Mouse (Mus musculus): ENCODE results near the gene Zfyve9. TPM values are rescaled to one million over a fixed set of nuclear protein-coding genes. Genes with fewer than 3 reads are reported as not detected.
A peak's percentile ranks its signal among the peaks of the same experiment; 100 is the strongest.

Zfyve9 gene
- 2.3 and 2.5 TPM in 2 replicates for polyA plus RNA-seq (2015; fragmentation: Nextera tagmentation; extraction: Ambion mirVana)

GRCm38 (mm10) chr4:108780057-108780863, at the start of gene Zfyve9:
Zfyve9 (minus strand) TSS chr4:108780798.
- peak within 1 kb of the TSS; percentile 97 for H3K27ac ChIP-seq (ENCODE audit: low read length)
- peak within 1 kb of the TSS; percentile 100 for H3K9ac ChIP-seq (ENCODE audit: low read length)
- WGBS: under 1% methylated on average over 110 of the region's 111 CpGs
- H3K36me3 ChIP-seq (ENCODE audit: control insufficient read depth, insufficient read depth, low read length): no peaks in the 10 kb centered on the region
- peak within 1 kb of the TSS; percentile 74 for H3K4me2 ChIP-seq (ENCODE audit: low read depth, low read length)
- ATAC-seq (ENCODE audit: insufficient read depth, low FRiP score): peak; percentile 95
- H3K27me3 ChIP-seq (ENCODE audit: control insufficient read depth, insufficient read depth, low read length): no peaks in the 10 kb centered on the region
- H3K4me1 ChIP-seq (ENCODE audit: control insufficient read depth, insufficient read depth, low read length): 0 out of 2 replicates have a peak, but pooled peaks cover 4% of the 10 kb centered on the region
- H3K9me3 ChIP-seq (replicated peaks; ENCODE audit: control insufficient read depth, low read length): no peaks in the 10 kb centered on the region
- peak within 1 kb of the TSS; percentile 91 for H3K4me3 ChIP-seq (replicated peaks; ENCODE audit: low read length)

GRCm38 (mm10) chr4:108826643-108827042, 46.0 kb upstream of the Zfyve9 start:
- Histone ChIP-seq H3K36me3 (ENCODE audit: control insufficient read depth, insufficient read depth, low read length) (peaks cover 4% of the 10 kb centered on the region), H3K4me2 (ENCODE audit: low read depth, low read length) (no peak overlapping the region)

GRCm38 (mm10) chr4:108826096-108826495, 45.5 kb upstream of the Zfyve9 start:
- Histone ChIP-seq H3K4me1 (ENCODE audit: control insufficient read depth, insufficient read depth, low read length) (peaks cover 3% of the 10 kb centered on the region; the same call in 1 of the 2 replicates), H3K36me3 (ENCODE audit: control insufficient read depth, insufficient read depth, low read length) (peaks cover 4% of the 10 kb centered on the region), H3K27ac (ENCODE audit: low read length) (no peak overlapping the region), H3K9ac (ENCODE audit: low read length) (no peak overlapping the region), H3K4me2 (ENCODE audit: low read depth, low read length) (no peak overlapping the region), H3K4me3 (replicated peaks; ENCODE audit: low read length) (no peak overlapping the region), H3K9me3 (replicated peaks; ENCODE audit: control insufficient read depth, low read length) (no peaks in the 10 kb centered on the region), H3K27me3 (ENCODE audit: control insufficient read depth, insufficient read depth, low read length) (no peaks in the 10 kb centered on the region)
- no peak for ATAC-seq (ENCODE audit: insufficient read depth, low FRiP score)
- WGBS: 90% methylated on average over 1 of the region's 1 CpGs

More at GRCm38 (mm10) chr4:108826643-108827042, 46.0 kb upstream of the Zfyve9 start:
- H3K9ac ChIP-seq (ENCODE audit: low read length): no peak overlapping the region
- 76% methylated on average over 2 of the region's 2 CpGs for WGBS
- H3K4me3 ChIP-seq (replicated peaks; ENCODE audit: low read length): no peak overlapping the region
- H3K27me3 ChIP-seq (ENCODE audit: control insufficient read depth, insufficient read depth, low read length): no peaks in the 10 kb centered on the region
- no peak overlapping the region for H3K27ac ChIP-seq (ENCODE audit: low read length)
- no peaks in the 10 kb centered on the region for H3K9me3 ChIP-seq (replicated peaks; ENCODE audit: control insufficient read depth, low read length)
- ATAC-seq (ENCODE audit: insufficient read depth, low FRiP score): no peak
- peaks cover 4% of the 10 kb centered on the region; the same call in 1 of the 2 replicates for H3K4me1 ChIP-seq (ENCODE audit: control insufficient read depth, insufficient read depth, low read length)

GRCm38 (mm10) chr4:108825677-108826076, 45.1 kb upstream of the Zfyve9 start:
- no peaks in the 10 kb centered on the region for H3K27me3 ChIP-seq (ENCODE audit: control insufficient read depth, insufficient read depth, low read length)
- no peak overlapping the region for H3K4me2 ChIP-seq (ENCODE audit: low read depth, low read length)
- no peak overlapping the region for H3K27ac ChIP-seq (ENCODE audit: low read length)
- no peak overlapping the region for H3K9ac ChIP-seq (ENCODE audit: low read length)
- no peak overlapping the region for H3K4me3 ChIP-seq (replicated peaks; ENCODE audit: low read length)
- 93% methylated on average over 3 of the region's 3 CpGs for WGBS
- H3K9me3 ChIP-seq (replicated peaks; ENCODE audit: control insufficient read depth, low read length): no peaks in the 10 kb centered on the region
- H3K36me3 ChIP-seq (ENCODE audit: control insufficient read depth, insufficient read depth, low read length): peaks cover 4% of the 10 kb centered on the region
- no peaks in the 10 kb centered on the region for H3K4me1 ChIP-seq (ENCODE audit: control insufficient read depth, insufficient read depth, low read length)
- ATAC-seq (ENCODE audit: insufficient read depth, low FRiP score): no peak

- H3K9me3 ChIP-seq (replicated peaks; ENCODE audit: control insufficient read depth, low read length): no peaks in the 10 kb centered on the region
- no peak for ATAC-seq (ENCODE audit: insufficient read depth, low FRiP score)
- H3K4me3 ChIP-seq (replicated peaks; ENCODE audit: low read length): no peak overlapping the region
- H3K27ac ChIP-seq (ENCODE audit: low read length): no peak overlapping the region
- H3K27me3 ChIP-seq (ENCODE audit: control insufficient read depth, insufficient read depth, low read length): no peaks in the 10 kb centered on the region
- no peak overlapping the region for H3K9ac ChIP-seq (ENCODE audit: low read length)
- H3K4me1 ChIP-seq (ENCODE audit: control insufficient read depth, insufficient read depth, low read length): no peaks in the 10 kb centered on the region
- no peak overlapping the region for H3K4me2 ChIP-seq (ENCODE audit: low read depth, low read length)
- 71% methylated on average over 6 of the region's 6 CpGs for WGBS
- H3K36me3 ChIP-seq (ENCODE audit: control insufficient read depth, insufficient read depth, low read length): no peaks in the 10 kb centered on the region
Observed at GRCm38 (mm10) chr4:108811550-108811949, 31.0 kb upstream of the Zfyve9 start.

- Histone ChIP-seq H3K4me1 (ENCODE audit: control insufficient read depth, insufficient read depth, low read length) (no peaks in the 10 kb centered on the region), H3K9ac (ENCODE audit: low read length) (no peak overlapping the region), H3K27ac (ENCODE audit: low read length) (no peak overlapping the region), H3K27me3 (ENCODE audit: control insufficient read depth, insufficient read depth, low read length) (no peaks in the 10 kb centered on the region), H3K9me3 (replicated peaks; ENCODE audit: control insufficient read depth, low read length) (no peaks in the 10 kb centered on the region), H3K36me3 (ENCODE audit: control insufficient read depth, insufficient read depth, low read length) (no peaks in the 10 kb centered on the region), H3K4me2 (ENCODE audit: low read depth, low read length) (no peak overlapping the region), H3K4me3 (replicated peaks; ENCODE audit: low read length) (no peak overlapping the region)
- 64% methylated on average over 4 of the region's 4 CpGs for WGBS
- no peak for ATAC-seq (ENCODE audit: insufficient read depth, low FRiP score)
Observed at GRCm38 (mm10) chr4:108811142-108811541, 30.5 kb upstream of the Zfyve9 start.

GRCm38 (mm10) chr4:108803535-108803934, 22.9 kb upstream of the Zfyve9 start:
- ATAC-seq (ENCODE audit: insufficient read depth, low FRiP score): no peak
- Histone ChIP-seq H3K4me1 (ENCODE audit: control insufficient read depth, insufficient read depth, low read length) (no peaks in the 10 kb centered on the region), H3K4me3 (replicated peaks; ENCODE audit: low read length) (no peak overlapping the region), H3K4me2 (ENCODE audit: low read depth, low read length) (no peak overlapping the region), H3K9ac (ENCODE audit: low read length) (no peak overlapping the region), H3K27me3 (ENCODE audit: control insufficient read depth, insufficient read depth, low read length) (no peaks in the 10 kb centered on the region), H3K27ac (ENCODE audit: low read length) (no peak overlapping the region), H3K36me3 (ENCODE audit: control insufficient read depth, insufficient read depth, low read length) (no peaks in the 10 kb centered on the region), H3K9me3 (replicated peaks; ENCODE audit: control insufficient read depth, low read length) (no peaks in the 10 kb centered on the region)
- WGBS: 73% methylated on average over 2 of the region's 2 CpGs

- no peaks in the 10 kb centered on the region for H3K27me3 ChIP-seq (ENCODE audit: control insufficient read depth, insufficient read depth, low read length)
- no peak overlapping the region for H3K9ac ChIP-seq (ENCODE audit: low read length)
- 61% methylated on average over 2 of the region's 2 CpGs for WGBS
Observed at GRCm38 (mm10) chr4:108798083-108798830, 17.7 kb upstream of the Zfyve9 start.

GRCm38 (mm10) chr4:108796701-108797100, 16.1 kb upstream of the Zfyve9 start:
- Histone ChIP-seq H3K9me3 (replicated peaks; ENCODE audit: control insufficient read depth, low read length) (no peaks in the 10 kb centered on the region), H3K27me3 (ENCODE audit: control insufficient read depth, insufficient read depth, low read length) (no peaks in the 10 kb centered on the region), H3K4me2 (ENCODE audit: low read depth, low read length) (no peak overlapping the region), H3K4me3 (replicated peaks; ENCODE audit: low read length) (no peak overlapping the region), H3K4me1 (ENCODE audit: control insufficient read depth, insufficient read depth, low read length) (no peaks in the 10 kb centered on the region), H3K27ac (ENCODE audit: low read length) (no peak overlapping the region), H3K9ac (ENCODE audit: low read length) (no peak overlapping the region), H3K36me3 (ENCODE audit: control insufficient read depth, insufficient read depth, low read length) (no peaks in the 10 kb centered on the region)
- no peak for ATAC-seq (ENCODE audit: insufficient read depth, low FRiP score)
- 49% methylated on average over 4 of the region's 4 CpGs for WGBS

More at GRCm38 (mm10) chr4:108798083-108798830, 17.7 kb upstream of the Zfyve9 start:
- H3K9me3 ChIP-seq (replicated peaks; ENCODE audit: control insufficient read depth, low read length): no peaks in the 10 kb centered on the region
- no peak overlapping the region for H3K4me3 ChIP-seq (replicated peaks; ENCODE audit: low read length)
- H3K36me3 ChIP-seq (ENCODE audit: control insufficient read depth, insufficient read depth, low read length): no peaks in the 10 kb centered on the region
- ATAC-seq (ENCODE audit: insufficient read depth, low FRiP score): no peak
- H3K27ac ChIP-seq (ENCODE audit: low read length): no peak overlapping the region
- no peak overlapping the region for H3K4me2 ChIP-seq (ENCODE audit: low read depth, low read length)
- H3K4me1 ChIP-seq (ENCODE audit: control insufficient read depth, insufficient read depth, low read length): no peaks in the 10 kb centered on the region
